Mouse (Mus musculus) MEL (cell line): ENCODE measurements around the gene Gba2.
A peak's percentile ranks its signal among the peaks of the same experiment; 100 is the strongest.

ENCODE experiments used
- CTCF ChIP-seq, 3 experiments: IDR thresholded peaks in 2 of 3; conservative IDR thresholded peaks in 1 of 3; 2 replicates each; pipeline ENCODE4 v1.5.1; 2011 to 2012; ENCODE audit warnings: low read length in 3 of 3, low read depth in 2 of 3, mild to moderate bottlenecking in 2 of 3, improper control_type of control experiment in 1 of 3, inconsistent platforms in 1 of 3, mixed read lengths in 1 of 3, moderate library complexity in 1 of 3; ENCODE audit not compliant: control insufficient read depth in 1 of 3, insufficient read depth in 1 of 3, poor library complexity in 1 of 3, severe bottlenecking in 1 of 3
- ELF1 ChIP-seq: IDR thresholded peaks from 2 replicates; pipeline ENCODE4 v1.6.1; 2014; ENCODE audit warnings: low read depth, mild to moderate bottlenecking, inconsistent platforms, low read length, improper control_type of control experiment, moderate library complexity
- GATA1 ChIP-seq: IDR thresholded peaks from 2 replicates; pipeline ENCODE4 v1.6.1; 2011; ENCODE audit warnings: low read depth, low read length, improper control_type of control experiment
- KAT2A ChIP-seq: conservative IDR thresholded peaks from 2 replicates; pipeline ENCODE4 v1.6.1; 2012; ENCODE audit warnings: low read depth, low read length, improper control_type of control experiment, inconsistent platforms
- POLR2A ChIP-seq, 2 experiments: IDR thresholded peaks; 2 replicates each; pipeline ENCODE4 v1.6.1; 2011 to 2012; ENCODE audit warnings: low read length in 2 of 2, mild to moderate bottlenecking in 2 of 2, control low read depth in 1 of 2, improper control_type of control experiment in 1 of 2, low read depth in 1 of 2, moderate library complexity in 1 of 2; ENCODE audit not compliant: control insufficient read depth in 1 of 2, insufficient read depth in 1 of 2, poor library complexity in 1 of 2

DNA sequence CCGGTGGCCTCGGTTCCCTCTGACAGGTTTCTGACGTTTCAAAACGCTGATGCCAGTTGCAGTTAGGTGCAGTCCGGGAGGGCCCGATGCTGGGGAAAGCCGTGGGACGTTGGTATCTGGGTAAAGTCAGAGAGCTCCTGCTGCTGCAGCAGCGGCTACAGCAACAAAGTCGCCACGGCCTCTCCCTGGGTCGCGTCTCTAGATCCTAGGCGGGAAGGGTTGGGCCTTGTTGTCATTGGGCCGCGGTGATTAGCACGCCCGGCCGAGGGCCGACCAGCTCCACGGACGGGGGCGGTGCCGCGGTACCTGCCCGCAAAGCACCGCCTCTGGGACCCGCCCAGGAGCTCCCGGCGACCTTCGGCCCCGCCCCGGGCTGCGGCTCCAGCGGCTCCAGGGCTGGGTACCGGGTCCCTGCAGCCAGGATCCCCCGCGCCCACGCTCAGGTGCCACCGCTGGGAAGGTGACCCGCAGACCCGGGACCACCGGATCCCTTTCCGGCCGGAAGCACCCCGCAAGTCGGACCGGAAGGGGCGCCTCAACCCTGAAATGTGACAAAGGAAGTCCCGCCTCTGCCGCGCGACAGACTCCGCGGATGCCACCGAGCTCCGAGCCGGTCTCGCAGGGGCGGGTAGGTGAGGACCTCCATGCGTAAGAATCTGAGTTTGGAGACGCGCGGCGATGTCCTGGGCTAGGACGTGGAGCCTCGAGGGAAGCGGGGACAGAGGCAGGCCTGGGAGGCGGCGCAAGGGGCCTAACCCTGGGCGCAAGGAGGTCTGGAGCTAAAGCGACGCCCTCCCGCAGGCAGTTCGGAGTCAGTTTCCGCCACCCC is at the start of gene Gba2, which contains the start of gene Rgp1:
- TF ChIP-seq KAT2A (no peak), GATA1 (no peak), POLR2A (IDR thresholded peaks at IDR 0.05; ENCODE audit: control insufficient read depth in 1 of 2, insufficient read depth in 1 of 2, low read depth in 1 of 2, low read length in 2 of 2, poor library complexity in 1 of 2) (peak; percentile 65 to 82), ELF1 (peak; percentile 50; the same call in 1 of the 2 replicates), CTCF (IDR thresholded peaks at IDR 0.05 in 2 of 3, conservative IDR thresholded peaks at IDR 0.05 in 1 of 3; ENCODE audit: control insufficient read depth in 1 of 3, insufficient read depth in 1 of 3, low read depth in 2 of 3, low read length in 3 of 3, poor library complexity in 1 of 3, severe bottlenecking in 1 of 3) (no peak)
